Mouse (Mus musculus) layer of hippocampus, postnatal 10 days (tissue): ENCODE results near the gene Rtn2. TPM values are rescaled to one million over a fixed set of nuclear protein-coding genes. Genes with fewer than 3 reads are reported as not detected.
"Not testable (repeated sequence)": the region's sequence is repeated elsewhere in the genome, so short reads cannot be mapped to it uniquely, and the experiment has no call there.

Source experiments
- DNase-seq, 2 experiments: peaks; one replicate each; pipeline ENCODE4 v3.0.0; 2021; ENCODE audit warnings: low spot score in 2 of 2
- total RNA-seq, 2 experiments: library from RNA; stranded (reverse); gene quantifications; 2 replicates each; pipeline ENCODE4 v1.2.3; 2021

Rtn2 gene
- total RNA-seq, 2 experiments from 2014 or later = 118 to 127 TPM

GRCm38 (mm10) chr7:19268993-19269681 is 13.3 kb upstream of the Rtn2 start:
- no peak for DNase-seq

- DNase-seq = peak in 1 of 2 experiments; percentile 50
These were observed 12.5 kb upstream of the Rtn2 start for GRCm38 (mm10) chr7:19269721-19270441.

GRCm38 (mm10) chr7:19270509-19271237 is 11.8 kb upstream of the Rtn2 start:
- no peak for DNase-seq

- peak; percentile 76 to 83 for DNase-seq
These were observed 10.9 kb upstream of the Rtn2 start, which contains the start of gene Vasp for GRCm38 (mm10) chr7:19271238-19272172. Gene Vasp (minus strand): TSS chr7:19271817.

GRCm38 (mm10) chr7:19272173-19272764 is 10.2 kb upstream of the Rtn2 start:
- peak; percentile 42 to 59 for DNase-seq

- DNase-seq = no peak
These were observed 6.2 kb upstream of the Rtn2 start for GRCm38 (mm10) chr7:19276253-19276652.

- no peak for DNase-seq
These were observed 3.4 kb upstream of the Rtn2 start for GRCm38 (mm10) chr7:19279052-19279451.

GRCm38 (mm10) chr7:19279581-19280114 is 2.8 kb upstream of the Rtn2 start, which contains the start of gene Ppm1n:
Gene Ppm1n (minus strand): TSS chr7:19280064.
- DNase-seq = no peak

GRCm38 (mm10) chr7:19281680-19282304 is 632 bp upstream of the Rtn2 start:
- DNase-seq = not testable (repeated sequence)

- DNase-seq = peak; percentile 64 to 76
These were observed 474 bp downstream of the Rtn2 start for GRCm38 (mm10) chr7:19282791-19283405.

- DNase-seq = no peak
These were observed 981 bp downstream of the Rtn2 start for GRCm38 (mm10) chr7:19283406-19283804.

GRCm38 (mm10) chr7:19284763-19285162 is 2.3 kb downstream of the Rtn2 start:
- peak; percentile 74 to 78 for DNase-seq

GRCm38 (mm10) chr7:19290969-19291596 is 8.7 kb downstream of the Rtn2 start:
- DNase-seq = peak in 1 of 2 experiments; percentile 49

- peak; percentile 98 to 99 for DNase-seq
These were observed 13.2 kb downstream of the Rtn2 start for GRCm38 (mm10) chr7:19295503-19296185.

GRCm38 (mm10) chr7:19297034-19297433 is 14.6 kb downstream of the Rtn2 start:
- DNase-seq = no peak

GRCm38 (mm10) chr7:19297794-19298193 is 15.4 kb downstream of the Rtn2 start:
- no peak for DNase-seq

- peak; percentile 54 to 64 for DNase-seq
These were observed 16.8 kb downstream of the Rtn2 start for GRCm38 (mm10) chr7:19299194-19299593.
